Mouse (Mus musculus): ENCODE results near the gene Top1.

Gene Top1

DNA sequence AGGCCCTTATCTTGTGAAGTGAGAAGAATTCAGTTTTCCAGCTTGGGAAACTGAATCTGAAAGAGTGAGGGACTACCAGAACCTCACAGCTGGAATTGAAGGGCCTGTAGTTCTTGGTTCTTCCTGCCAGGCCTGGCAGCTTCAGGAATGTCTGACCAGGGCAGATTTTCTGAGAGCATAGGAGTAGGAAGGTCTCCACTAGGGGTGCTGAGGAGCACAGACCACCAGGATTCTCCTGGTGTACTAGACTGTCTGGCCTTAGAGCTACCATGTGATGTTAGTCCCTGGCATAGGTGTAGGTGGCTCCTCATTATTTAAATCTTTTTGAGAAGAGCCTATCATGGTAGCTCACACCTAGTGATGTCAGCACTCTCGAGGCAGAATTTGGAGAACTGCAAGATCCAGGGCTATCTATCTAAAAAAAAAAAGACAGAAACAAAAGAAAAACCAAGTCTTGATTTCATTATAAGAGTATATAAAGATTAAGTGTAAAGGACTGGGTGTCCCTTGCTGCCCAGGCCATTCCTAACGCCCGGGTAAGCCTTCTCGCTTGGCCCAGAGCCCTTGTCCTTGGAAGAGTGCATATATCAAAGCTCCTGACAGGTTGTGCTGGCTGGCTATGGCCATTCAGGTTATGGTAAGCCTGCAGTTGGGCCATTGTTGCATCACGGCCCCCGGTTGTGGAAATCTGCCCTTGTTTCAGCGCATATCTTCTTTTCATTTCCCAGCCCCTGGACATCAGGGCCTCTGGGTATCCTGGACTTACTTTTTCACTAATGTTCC is 98.5 kb downstream of the Top1 start:
- peak; percentile 53 for DNase-seq

DNA sequence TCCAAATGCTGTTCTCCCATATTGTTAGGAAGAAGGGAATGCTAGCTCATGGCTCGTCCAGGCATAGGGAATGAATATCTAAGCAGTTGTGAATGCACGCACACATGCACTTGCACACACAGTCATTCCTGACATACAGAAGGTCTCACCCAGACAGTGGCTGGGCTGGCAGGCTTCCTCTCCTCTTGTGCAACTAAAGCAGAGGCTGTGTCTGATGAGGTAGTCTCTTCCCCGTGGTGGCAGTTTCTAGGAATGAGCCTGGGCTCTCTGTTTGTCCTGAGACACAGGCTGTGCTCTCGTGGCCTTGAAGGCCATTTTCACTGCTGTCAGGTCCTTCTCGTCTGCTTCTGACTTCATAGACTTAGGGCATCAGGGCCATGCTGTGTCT is 99.1 kb downstream of the Top1 start:
- DNase-seq: no peak

DNA sequence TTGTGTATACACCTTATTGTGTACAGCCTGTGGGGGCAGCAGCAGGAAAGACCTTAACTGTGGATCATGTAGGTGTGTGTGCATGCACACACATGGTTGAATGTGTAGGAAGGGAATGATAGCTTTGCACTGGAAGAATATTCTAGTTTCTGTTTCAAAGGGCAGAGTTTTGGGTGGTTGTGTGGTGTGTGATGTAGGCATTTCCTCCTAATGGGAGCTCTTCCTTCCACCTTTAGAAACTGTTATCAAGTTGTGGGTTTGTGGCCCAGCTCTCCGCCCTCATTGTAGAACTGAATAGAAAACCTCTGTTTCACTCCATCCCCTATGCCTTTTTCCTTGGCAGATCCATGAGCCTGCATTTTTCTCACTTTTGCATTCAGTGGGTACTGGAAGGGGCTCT is 99.8 kb downstream of the Top1 start:
- no peak for DNase-seq

DNA sequence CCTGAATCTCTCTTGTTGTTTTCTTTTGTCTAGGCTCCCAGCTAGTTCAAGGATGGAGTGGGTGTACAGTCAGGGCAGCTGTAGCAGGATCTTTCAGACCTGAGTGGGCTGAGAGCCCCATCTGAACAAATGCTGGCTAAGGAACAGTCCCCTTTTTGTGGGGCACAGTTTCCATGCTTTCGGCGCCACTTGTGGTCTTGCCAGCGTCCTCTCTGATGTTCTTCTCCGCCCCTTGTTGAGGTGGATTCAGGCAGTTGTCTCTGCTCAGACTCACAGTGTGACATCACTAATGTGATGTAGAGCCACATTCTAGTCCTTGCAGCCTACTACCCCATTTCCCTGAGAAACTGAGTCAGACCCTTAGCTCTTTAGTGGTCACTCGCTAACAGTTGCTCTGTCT is 100.9 kb downstream of the Top1 start:
- no peak for DNase-seq

DNA sequence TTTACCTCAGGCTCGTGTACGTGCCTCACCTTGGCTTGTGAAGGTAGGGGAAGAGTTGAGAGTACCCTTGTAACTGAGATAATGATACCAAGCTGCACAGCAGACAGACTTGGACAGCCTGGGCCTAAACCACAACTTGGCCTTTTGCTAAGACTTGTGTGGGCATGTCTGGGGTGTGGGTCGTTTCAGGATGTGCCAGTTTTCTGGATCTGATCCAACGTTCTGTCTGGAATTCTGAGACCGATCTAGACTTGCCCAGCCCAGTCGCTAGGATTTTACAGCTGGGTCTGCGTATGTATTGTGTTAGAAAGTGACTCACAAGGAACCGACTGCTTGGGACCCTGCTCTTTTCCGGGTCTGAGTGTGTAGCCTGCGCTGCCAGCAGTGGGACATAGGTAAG is 101.4 kb downstream of the Top1 start:
- DNase-seq: no peak

DNA sequence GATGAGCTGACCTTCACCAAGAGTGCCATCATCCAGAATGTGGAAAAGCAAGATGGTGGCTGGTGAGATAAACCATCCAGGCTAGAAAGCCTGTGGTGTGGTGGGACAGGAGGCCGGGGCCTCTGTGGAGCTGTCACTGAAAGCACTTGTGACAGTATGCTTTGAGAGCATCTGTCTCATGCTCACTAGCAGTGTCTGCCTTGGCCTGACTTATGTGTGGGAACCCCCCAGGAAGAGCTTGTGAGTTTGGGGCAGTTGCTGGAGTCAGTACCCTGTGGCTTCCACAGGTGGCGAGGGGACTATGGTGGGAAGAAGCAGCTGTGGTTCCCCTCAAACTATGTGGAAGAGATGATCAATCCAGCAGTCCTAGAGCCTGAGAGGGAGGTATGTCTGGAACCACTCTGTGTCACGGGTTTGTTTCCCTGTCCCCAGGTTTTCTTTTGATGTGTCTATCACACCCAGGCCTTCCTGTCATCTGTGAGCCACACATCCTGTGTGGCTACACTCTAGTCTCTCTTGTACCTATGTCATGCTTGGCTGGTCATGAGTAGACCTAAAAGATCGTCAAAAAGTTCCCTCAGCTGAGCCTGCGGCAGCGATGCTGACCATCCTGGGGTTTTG is 111.0 kb downstream of the Top1 start:
- no peak for DNase-seq

DNA sequence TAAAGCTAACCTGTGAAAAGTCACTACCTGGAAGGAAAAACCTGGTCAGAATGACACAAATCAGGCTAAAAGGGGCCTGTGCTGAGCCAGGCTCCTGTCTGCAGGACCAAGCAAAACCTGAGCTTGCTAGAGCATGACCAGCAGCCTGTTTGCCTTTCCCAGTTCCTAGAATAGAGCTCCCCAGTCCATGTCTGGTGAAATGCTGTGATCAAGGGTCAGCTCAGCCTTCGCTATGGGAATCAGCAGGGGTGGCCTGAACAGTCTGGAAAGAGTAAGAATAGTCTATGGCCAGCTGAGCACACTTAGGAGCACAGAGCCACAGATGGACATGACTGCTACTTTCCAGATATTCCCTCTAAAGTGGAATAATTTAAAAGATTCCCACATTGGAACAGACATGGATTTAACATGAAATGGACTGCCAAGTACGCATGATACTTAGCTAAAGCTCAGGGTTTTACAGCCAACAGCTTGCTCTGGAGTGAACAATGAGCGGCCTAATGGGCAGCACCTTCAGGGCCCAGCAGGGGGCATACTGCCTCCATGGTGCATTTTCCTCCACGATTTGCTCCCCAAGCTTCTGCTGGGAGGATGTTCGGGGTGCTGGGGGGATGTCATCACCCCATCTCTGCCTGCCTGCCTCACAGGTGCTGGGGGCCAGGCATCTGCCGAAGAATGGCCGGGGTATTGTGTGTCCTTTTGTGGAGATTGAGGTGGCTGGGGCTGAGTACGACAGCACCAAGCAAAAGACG is 114.9 kb downstream of the Top1 start:
- peak; percentile 38 for DNase-seq

DNA sequence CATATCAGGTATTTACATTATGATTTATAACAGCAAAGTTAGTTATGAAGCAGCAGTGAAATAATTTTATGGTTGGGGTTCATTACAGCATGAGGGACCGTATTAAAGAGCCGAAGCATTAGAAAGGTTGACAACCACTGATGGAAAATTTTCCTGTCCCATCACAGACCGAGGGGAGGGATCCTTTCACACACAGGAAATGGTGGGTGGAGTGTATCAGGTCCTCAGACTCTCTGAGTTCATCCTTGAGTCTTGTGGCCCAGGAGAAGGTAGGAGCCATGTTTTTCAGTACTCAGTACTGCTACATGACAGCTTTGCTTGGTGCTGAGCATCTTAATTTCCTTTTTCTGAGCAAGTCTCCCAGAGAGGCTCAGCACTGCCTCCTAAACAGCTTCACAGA is 118.1 kb downstream of the Top1 start:
- no peak for DNase-seq

DNA sequence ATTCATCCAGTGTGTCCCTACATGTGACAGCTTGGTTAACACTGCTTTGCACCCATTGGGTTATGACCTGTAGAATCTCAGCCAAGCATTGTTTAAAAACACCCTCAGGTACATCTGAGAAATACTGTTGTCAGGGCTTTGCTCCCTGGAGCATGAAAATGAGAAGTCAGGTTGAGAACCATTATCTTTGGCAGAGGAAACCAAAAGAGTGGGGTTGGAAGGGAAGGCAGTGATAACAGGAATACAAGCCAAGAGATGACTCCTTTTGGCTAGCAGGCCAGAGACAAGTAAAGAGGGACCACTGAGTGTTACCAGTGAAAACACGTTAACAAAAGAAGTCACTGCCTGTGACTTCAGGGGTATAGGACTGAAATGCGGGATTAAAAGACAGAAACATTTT is 118.7 kb downstream of the Top1 start:
- DNase-seq: no peak

DNA sequence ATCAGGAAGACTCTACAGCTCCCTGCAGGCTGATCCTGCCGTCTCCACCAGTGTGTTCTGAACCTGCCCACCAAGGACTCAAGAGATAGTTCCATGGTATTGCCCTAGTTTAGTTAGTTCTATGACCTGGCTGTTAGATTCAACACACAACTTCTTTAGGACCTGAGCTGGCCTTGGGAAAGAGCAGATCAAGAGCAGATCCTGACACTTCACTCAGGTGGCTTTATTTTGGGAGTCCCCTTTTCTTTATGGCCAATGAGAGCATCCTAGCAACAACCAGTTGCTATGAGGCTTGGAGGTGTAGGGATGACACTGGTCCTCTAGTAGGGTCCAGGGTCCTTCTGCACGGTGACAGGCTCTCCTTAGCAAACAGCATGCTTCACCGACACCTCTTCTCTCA is 119.4 kb downstream of the Top1 start:
- no peak for DNase-seq

DNA sequence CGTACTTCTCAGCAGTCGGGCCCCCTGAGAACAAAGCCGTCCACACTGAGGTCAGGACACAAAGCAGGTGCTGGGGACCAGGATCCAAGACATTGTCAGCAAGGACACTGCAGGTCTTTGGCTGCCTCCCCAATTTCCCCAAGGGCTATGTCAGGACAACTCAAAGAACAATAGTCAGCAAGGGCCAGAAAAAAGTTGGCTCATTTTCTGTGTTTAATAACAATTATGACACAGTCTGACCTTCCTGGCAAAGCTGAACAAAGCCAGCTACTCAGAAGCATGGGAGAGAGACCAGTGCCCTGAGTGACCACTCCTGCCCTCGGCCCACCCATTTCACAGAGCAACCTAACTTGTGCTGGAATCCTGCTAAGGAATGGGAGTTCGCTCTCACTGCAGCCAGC is 120.7 kb downstream of the Top1 start:
- peak; percentile 41 for DNase-seq

DNA sequence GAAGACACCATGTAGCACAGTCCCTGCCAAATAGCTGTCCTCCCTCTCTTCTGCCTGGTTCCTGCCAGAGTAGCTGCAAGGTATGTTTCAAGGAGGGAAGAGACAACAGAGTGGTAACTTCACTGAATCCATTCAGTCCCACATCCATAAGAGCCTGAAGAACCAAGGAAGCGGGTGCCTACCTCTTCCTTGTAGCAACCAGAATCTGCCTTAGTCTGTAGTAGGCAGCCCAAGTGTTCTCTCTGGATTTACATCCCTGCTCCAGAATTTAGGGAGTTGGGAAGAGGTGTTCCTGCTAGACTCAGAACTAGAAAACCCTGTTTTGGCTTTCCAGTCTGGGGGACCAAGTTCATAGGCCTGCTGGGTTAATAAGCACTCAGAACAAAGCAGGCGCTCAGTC is 121.5 kb downstream of the Top1 start:
- DNase-seq: no peak

DNA sequence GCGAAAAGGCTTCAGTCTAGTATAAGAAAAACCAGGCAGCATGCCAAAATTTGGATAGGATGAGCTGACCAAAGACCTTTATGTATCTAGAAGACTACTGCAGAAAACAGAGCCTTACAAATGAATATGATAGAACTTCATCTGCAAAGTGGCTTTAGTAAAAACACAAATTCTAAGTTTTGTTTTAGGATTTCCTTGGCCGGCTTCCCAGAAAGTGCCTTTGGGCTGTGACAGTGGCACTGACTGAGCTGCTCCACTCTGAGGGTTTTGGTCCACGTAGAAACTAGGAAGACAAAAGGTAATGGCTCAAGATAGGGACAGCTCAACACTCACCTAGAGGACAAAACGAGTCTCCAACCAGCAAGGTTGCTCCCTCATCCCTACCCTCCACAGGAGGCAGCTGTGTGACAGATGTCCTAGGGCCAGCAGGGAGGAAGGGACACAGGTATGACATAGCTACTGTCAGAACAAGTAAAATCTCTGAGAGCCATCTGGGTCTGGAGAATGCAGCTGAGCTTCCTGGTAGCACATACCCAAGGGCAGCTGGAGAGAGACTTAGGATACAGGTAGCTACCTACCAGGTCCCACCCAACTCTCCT is 122.5 kb downstream of the Top1 start:
- no peak for DNase-seq

DNA sequence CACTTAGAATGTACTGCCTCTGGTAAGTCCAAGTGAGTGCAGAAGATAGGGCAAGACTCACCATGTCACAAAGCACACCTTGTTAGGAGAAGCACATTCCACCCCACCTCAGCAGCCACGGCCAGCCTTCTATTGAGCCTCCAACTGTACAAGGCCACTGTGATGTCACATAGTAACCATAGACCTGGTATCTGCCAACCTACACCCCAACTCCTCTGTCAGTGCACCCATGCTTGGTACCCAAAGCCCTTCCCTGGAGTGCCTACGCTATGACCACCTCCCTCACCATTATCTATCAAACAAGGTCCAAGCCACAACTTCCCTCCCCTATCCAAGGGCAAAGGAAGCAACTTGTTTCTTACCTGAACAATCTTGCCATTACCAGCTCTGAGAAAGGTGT is 123.3 kb downstream of the Top1 start:
- DNase-seq: no peak

DNA sequence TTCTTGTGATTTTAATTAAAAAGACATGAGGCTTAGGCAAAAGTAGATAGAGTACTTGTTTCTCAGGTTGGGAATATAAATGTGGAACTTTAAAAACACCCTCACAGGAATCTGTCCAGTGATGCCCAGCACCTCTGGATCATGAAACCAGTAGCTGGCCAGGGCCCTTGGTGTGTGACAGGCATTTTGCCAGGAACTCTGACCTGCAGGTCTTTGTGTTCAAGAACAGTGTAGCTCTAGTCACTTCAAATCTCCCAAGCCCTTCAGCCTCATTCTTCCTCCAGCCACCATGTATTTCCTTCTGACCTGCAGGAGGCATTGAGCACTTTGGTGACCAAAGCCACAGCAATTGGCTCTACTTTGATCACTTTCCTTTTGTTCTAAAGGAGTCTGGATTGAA is 124.7 kb downstream of the Top1 start:
- DNase-seq: no peak

DNA sequence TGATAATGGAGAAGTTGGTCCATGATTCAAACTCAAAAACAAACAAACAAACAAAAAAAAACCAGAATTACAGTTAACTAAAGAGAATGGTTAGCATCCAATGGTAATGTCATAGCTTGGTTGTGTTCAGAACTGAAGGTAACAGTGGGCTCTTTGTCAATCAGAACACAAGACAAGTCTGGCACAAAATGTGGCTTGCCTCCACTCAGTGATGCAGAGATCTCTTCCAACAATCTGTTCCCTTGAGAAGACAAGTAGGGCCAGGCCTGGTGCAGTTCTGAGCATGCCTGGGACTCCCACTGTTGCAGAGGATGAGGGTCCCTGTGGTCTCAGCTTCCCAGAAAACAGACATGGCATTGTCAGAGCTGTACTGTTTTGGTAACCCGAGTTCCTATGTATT is 125.2 kb downstream of the Top1 start:
- DNase-seq: no peak

DNA sequence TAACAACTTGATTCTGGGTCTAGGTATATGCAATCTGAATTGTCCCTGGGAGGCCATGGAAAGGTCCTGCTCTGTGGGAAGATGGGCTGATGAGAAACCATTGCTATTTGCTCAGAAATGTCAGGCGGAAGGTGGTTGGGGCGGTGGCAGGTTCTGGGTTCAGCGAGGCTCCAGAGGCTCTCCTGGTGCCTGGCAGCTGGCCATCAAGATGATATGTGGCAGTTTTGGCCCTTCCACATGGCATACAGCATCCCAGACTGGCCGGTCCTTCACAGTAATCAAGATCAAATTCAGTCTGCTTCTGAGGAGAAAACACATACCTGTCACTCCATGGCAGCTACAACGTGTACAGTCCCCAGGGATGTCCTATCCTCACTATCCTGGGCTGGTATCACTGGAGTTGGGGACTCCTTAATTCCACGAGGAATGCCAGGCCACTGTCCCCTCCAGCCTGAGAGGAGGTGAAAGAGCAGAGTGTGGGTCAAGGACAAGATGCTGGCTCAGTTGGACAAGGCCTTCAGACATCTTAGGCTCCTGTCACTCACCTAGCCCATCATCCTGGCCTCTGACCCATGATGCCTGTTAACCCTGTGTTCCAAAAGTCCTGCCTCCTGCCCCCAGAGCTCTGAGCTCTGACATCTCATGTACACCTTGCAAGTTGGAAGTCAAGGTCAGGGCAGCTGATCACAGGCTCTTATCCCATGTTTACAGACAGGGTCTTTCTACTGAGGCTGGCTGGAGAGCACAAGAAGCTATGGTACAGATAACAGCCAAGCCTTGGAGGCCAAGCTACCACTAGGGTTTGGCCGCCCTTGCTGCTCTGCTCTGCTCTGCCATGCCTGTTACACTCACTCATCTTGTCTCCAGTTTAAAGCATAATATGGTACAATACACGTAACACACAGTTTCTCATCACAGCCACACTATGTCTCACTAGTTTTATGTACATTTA is 125.9 kb downstream of the Top1 start:
- no peak for DNase-seq
